Mouse (Mus musculus) testis, adult 2 months (tissue): ENCODE measurements around the gene Ppm1m. TPM values are rescaled to one million over a fixed set of nuclear protein-coding genes. Genes with fewer than 3 reads are reported as not detected.
"Not testable (repeated sequence)": the region's sequence is repeated elsewhere in the genome, so short reads cannot be mapped to it uniquely, and the experiment has no call there.

Experiments
- H3K27ac ChIP-seq: fragments of 200-500 bp; 2 replicates; pipeline ENCODE4 v1.5.1; 2012; ENCODE audit warnings: low read depth, low read length; ENCODE audit not compliant: control insufficient read depth, insufficient read depth
- H3K27me3 ChIP-seq: fragments of 200-500 bp; 2 replicates; pipeline ENCODE4 v1.6.1; 2012; ENCODE audit warnings: mild to moderate bottlenecking, low read length, moderate library complexity; ENCODE audit not compliant: control insufficient read depth, insufficient read depth
- H3K36me3 ChIP-seq: fragments of 200-500 bp; 2 replicates; pipeline ENCODE4 v1.6.1; 2012; ENCODE audit warnings: mild to moderate bottlenecking, low read length; ENCODE audit not compliant: control insufficient read depth, insufficient read depth
- H3K4me1 ChIP-seq: fragments of 200-500 bp; 2 replicates; pipeline ENCODE4 v1.6.1; 2012; ENCODE audit warnings: low read length; ENCODE audit not compliant: control insufficient read depth, insufficient read depth
- H3K4me3 ChIP-seq: fragments of 200-500 bp; 2 replicates; pipeline ENCODE4 v1.5.1; 2012; ENCODE audit warnings: low read depth, mild to moderate bottlenecking, low read length, moderate library complexity, mixed read lengths; ENCODE audit not compliant: control insufficient read depth
- CTCF ChIP-seq: fragments of 200-500 bp; IDR thresholded peaks from 2 replicates; pipeline ENCODE4 v1.5.1; 2012; ENCODE audit warnings: low read depth, mild to moderate bottlenecking, inconsistent platforms, low read length, moderate library complexity; ENCODE audit not compliant: control insufficient read depth, insufficient read depth, insufficient replicate concordance
- POLR2A ChIP-seq: fragments of 200-500 bp; IDR thresholded peaks from 2 replicates; pipeline ENCODE4 v1.6.1; 2012; ENCODE audit warnings: low read depth, mild to moderate bottlenecking, inconsistent platforms, low read length, moderate library complexity; ENCODE audit not compliant: control insufficient read depth
- polyA plus RNA-seq: library from polyadenylated mRNA; depleted of rRNA; stranded (reverse); fragments of >200 nt; gene quantifications from 2 replicates; pipeline ENCODE4 v1.2.3, GENCODE M21; 2012

Ppm1m gene
- polyA plus RNA-seq, 1 experiment = 40.6 TPM

DNA sequence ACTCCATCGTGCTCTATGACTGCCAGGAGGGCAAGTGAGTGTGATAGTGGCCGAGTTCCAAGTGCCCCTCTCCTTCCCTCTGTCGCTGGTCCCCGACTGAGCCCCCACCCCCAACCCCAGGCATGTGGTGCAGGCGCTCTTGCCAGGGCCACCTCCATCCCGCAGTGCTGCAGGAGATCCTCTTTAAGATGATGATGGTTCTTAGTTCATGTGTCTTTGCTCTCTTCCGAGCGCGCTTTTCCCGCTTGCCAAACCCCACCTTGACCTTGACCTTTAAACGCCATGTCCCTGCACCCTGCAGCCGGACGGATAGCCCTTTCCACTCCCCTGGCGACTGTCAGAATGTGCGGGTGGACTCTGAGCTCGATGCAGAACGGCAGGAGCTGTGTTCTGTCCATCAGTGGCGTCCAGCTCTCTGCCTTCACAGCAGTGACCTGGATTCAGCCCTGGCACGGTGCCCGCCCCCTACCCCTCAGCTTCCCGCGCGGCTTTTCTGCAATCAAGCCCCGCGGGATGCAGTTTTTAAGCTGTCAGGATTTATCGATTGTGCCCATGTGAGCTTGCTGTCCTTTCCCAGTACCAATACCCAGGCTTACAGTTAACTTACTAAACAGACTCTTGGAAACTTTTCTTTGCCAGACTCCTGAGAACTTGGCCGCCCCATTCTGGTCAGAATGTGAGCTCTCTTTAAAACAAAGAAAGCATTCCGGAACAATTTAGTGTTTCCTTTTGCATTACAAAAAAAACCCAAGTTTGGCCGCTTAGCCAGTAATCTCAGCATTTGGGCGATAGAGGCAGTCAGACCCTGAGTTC, 28.0 kb downstream of the Ppm1m start:
- no peak for TF ChIP-seq CTCF
- peak; percentile 45; the same call in 1 of the 2 replicates for TF ChIP-seq POLR2A

DNA sequence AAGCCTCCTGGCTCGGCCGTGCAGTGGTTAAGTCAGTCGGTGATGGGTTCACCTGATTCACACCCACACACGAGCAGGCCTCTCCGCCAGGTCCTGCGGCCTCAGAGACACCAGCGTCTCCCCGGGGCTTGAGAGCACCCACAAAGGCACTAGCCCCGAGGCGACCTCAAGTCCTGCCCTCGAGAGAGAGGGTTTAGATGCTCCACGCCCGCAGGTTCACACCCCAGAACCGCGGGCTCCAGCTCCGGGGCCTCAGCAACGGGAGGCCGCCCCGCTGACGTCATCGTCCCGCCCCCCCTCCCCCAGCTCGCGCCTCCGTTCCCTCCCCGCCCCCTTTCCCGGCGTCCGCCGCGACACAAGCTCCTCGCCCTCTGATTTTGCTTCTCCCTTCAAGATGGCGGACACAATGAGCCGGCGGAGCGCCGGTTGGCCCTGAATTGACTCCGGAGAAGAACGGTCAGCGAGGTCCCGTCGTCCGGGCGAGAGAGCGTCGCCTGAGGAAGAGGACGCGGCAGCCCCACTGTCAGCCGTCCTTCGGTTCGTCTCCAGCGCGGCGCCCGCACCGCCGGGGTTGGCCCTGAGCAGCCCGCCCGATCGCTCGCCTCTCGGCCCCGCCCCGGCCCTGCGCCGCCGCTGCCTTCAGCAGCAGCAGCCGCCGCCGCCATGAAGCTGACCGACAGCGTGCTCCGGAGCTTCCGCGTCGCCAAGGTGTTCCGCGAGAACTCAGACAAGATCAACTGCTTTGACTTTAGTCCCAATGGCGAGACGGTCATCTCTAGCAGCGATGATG, 28.8 kb downstream of the Ppm1m start, which contains the start of gene Wdr82:
Gene Wdr82, plus strand, starts transcription at position 373 of the 790 bp plus-strand sequence.
- TF ChIP-seq POLR2A (peak; percentile 95), CTCF (no peak)
- H3K27me3 ChIP-seq = no peaks in the 10 kb centered on the region
- H3K27ac ChIP-seq = peak within 1 kb of the TSS; percentile 98
- no peaks in the 10 kb centered on the region; the same call in 1 of the 2 replicates for H3K36me3 ChIP-seq
- H3K4me1 ChIP-seq = peaks cover 19% of the 10 kb centered on the region
- peak within 1 kb of the TSS; percentile 97 for H3K4me3 ChIP-seq

More for the DNA sequence above, 28.0 kb downstream of the Ppm1m start:
- Histone ChIP-seq H3K27ac (peak overlapping the region; percentile 97), H3K4me3 (peak overlapping the region; percentile 97), H3K4me1 (peaks cover 19% of the 10 kb centered on the region), H3K27me3 (no peaks in the 10 kb centered on the region), H3K36me3 (no peaks in the 10 kb centered on the region; the same call in 1 of the 2 replicates)

DNA sequence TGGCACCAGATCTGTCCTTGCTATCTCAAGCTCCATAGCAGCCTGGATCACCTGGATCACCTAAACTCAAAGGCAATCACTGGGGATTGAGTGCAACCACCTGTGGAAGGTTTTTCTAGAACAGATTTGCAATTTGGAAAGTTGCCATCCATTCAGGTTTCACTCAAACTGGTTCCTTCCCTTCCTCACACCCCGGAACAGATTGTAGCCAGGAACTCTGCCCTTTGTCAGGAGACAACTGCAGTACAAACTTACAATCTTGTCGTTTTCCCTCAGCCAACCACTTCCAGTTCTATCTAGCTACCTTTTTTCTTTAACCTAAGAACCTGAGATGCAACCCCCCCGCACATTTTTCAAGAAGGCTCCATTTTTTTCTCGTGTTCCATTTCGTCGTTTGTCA, 29.6 kb downstream of the Ppm1m start:
- H3K36me3 ChIP-seq = no peaks in the 10 kb centered on the region; the same call in 1 of the 2 replicates
- no peaks in the 10 kb centered on the region for H3K27me3 ChIP-seq
- peaks cover 19% of the 10 kb centered on the region for H3K4me1 ChIP-seq
- peak overlapping the region; percentile 98 for H3K27ac ChIP-seq
- no peak for TF ChIP-seq CTCF
- TF ChIP-seq POLR2A = no peak
- H3K4me3 ChIP-seq = peak overlapping the region; percentile 97

DNA sequence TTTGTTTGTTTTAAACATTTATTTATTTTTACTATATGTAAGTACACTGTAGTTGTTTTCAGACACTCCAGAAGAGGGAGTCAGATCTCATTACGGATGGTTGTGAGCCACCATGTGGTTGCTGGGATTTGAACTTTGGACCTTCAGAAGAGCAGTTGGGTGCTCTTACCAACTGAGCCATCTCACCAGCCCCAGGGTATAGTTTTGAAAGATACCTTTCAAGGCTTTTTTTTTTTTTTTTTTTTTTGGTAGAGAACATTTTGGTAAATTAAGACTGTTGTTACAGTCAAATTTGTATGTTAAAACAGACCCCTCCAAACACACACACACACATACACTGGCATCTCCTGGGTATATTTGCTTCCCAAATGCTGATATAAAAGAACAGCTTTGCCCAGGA, 30.5 kb downstream of the Ppm1m start:
- H3K4me1 ChIP-seq = peaks cover 19% of the 10 kb centered on the region
- not testable (repeated sequence) for H3K36me3 ChIP-seq, H3K27ac ChIP-seq, H3K27me3 ChIP-seq, H3K4me3 ChIP-seq

DNA sequence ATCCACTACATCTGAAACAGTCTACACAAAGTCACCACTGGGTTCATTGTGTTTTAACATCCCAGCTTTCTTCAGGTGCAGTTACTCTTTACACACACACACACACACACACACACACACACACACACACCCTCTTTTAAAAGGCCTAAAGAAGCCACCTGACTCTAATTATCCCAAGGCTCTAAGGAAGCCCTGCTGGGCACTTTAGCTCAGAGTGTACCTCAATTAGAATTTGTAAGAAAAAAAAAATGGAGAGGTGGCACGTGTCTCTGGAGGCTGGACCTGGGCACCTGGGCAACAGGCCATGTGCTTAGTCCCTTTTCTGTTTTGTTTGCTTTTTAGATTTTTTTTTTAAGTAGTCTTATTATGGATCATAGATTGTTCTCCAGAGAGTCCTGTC, 31.8 kb downstream of the Ppm1m start:
- TF ChIP-seq POLR2A = no peak
- no peak for TF ChIP-seq CTCF
- no peak overlapping the region for H3K27ac ChIP-seq
- peaks cover 14% of the 10 kb centered on the region for H3K4me1 ChIP-seq
- H3K36me3 ChIP-seq = no peaks in the 10 kb centered on the region
- H3K27me3 ChIP-seq = no peaks in the 10 kb centered on the region
- no peak overlapping the region for H3K4me3 ChIP-seq

DNA sequence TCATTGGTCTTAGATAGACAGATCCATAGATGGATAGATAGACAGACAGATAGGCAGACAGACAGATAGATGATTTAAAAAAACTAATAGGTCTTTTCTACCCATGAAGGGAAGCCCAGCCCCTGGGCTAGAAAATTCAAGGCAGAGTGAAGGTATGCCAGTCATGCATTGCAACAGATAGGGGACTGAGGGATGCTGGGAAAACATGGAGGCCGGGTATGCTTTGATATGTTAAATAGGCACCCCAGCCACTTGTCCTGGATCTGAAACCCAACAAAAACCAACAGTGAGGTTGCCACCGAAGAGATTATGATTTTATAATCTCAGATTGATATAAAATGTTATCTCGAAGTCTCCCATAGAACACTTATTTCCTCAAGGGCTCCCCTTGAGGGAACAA, 32.3 kb downstream of the Ppm1m start:
- Histone ChIP-seq H3K4me3 (no peak overlapping the region), H3K27me3 (no peaks in the 10 kb centered on the region), H3K4me1 (peaks cover 14% of the 10 kb centered on the region), H3K27ac (peak overlapping the region; percentile 65), H3K36me3 (no peaks in the 10 kb centered on the region)
- TF ChIP-seq POLR2A = no peak
- no peak for TF ChIP-seq CTCF

DNA sequence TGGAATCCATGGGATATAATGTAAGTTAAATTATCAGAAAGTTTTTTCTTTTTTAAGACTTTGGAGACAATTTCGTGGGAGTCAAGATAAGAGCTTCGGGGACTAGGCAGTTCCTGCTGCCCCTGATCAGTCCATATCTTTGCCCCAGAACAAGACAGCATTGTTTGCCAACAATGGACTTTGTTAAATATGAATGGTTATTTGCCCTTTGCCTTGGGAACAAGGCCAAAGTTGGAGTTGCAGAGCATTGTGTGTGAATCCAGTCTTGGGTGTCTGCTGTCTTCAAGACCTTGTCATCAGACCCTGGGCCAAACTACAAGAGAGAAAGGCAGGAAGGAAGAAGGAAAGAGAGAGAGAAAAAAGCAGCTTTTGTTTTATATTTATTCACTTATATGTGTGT, 32.8 kb downstream of the Ppm1m start:
- Histone ChIP-seq H3K4me1 (peaks cover 13% of the 10 kb centered on the region), H3K27me3 (no peaks in the 10 kb centered on the region), H3K36me3 (no peaks in the 10 kb centered on the region), H3K4me3 (no peak overlapping the region), H3K27ac (peak overlapping the region; percentile 65; the same call in 1 of the 2 replicates)
- TF ChIP-seq CTCF (no peak), POLR2A (no peak)
